18 mouse cellular contexts compared by ENCODE assay signal in genomic region chr12:49739960-49740740, GRCm38 (mm10).
A peak's percentile ranks its signal among the peaks of the same experiment; 100 is the strongest.
DNase-seq lines count a peak whose midpoint lies in the region; ATAC-seq and TF ChIP-seq lines count a peak whose summit lies in the region.
"Had no signal": no experiment of that assay in that cellular context is flagged by ENCODE, and none has a peak within 500 bp of the region (broad histone marks: within the 10 kb centered on the region; RNA-seq: fewer than 3 reads in every experiment).

No protein-coding gene starts in this region.

- peaks cover 8% of the 10 kb centered on the region; the same call in 1 of the 2 replicates for H3K4me1 ChIP-seq in forebrain, embryonic 15.5 days
- no peaks in the 10 kb centered on the region for H3K4me1 ChIP-seq in midbrain, embryonic 10.5 days
- no peaks in the 10 kb centered on the region for H3K4me1 ChIP-seq in hindbrain, postnatal 0 days (ENCODE audit: insufficient read depth, low read length)
- no peaks in the 10 kb centered on the region for H3K4me1 ChIP-seq in hindbrain, embryonic 16.5 days (ENCODE audit: control insufficient read depth, insufficient read depth, low read depth, low read length)
- H3K4me1 ChIP-seq: embryonic facial prominence, embryonic 12.5 days had no signal

- H3K9ac ChIP-seq in forebrain, embryonic 15.5 days (replicated peaks) = no peak overlapping the region
- no peak overlapping the region for H3K9ac ChIP-seq in hindbrain, postnatal 0 days (replicated peaks; ENCODE audit: low read length)
- H3K9ac ChIP-seq in hindbrain, embryonic 16.5 days (ENCODE audit: low read depth, low read length) = no peak overlapping the region
- H3K9ac ChIP-seq: embryonic facial prominence, embryonic 12.5 days had no signal

- no peaks in the 10 kb centered on the region for H3K9me3 ChIP-seq in forebrain, embryonic 15.5 days
- H3K9me3 ChIP-seq in midbrain, embryonic 10.5 days (replicated peaks) = no peaks in the 10 kb centered on the region
- H3K9me3 ChIP-seq in hindbrain, postnatal 0 days (ENCODE audit: low read length) = no peaks in the 10 kb centered on the region
- H3K9me3 ChIP-seq in hindbrain, embryonic 16.5 days (ENCODE audit: control insufficient read depth, low read length) = no peaks in the 10 kb centered on the region
- H3K9me3 ChIP-seq: embryonic facial prominence, embryonic 12.5 days had no signal

- TF ChIP-seq CTCF in hindbrain, postnatal 0 days (IDR thresholded peaks at IDR 0.05; ENCODE audit: low read depth) = no peak

- H3K4me2 ChIP-seq in forebrain, embryonic 15.5 days (replicated peaks) = peak overlapping the region; percentile 27
- H3K4me2 ChIP-seq in hindbrain, postnatal 0 days (ENCODE audit: low read depth, low read length) = no peak overlapping the region
- H3K4me2 ChIP-seq in hindbrain, embryonic 16.5 days (ENCODE audit: low read length) = no peak overlapping the region
- H3K4me2 ChIP-seq: embryonic facial prominence, embryonic 12.5 days had no signal

- no peaks in the 10 kb centered on the region for H3K36me3 ChIP-seq in forebrain, embryonic 15.5 days
- H3K36me3 ChIP-seq in midbrain, embryonic 10.5 days = no peaks in the 10 kb centered on the region
- H3K36me3 ChIP-seq in hindbrain, postnatal 0 days (ENCODE audit: insufficient read depth, low read length) = no peaks in the 10 kb centered on the region
- H3K36me3 ChIP-seq in hindbrain, embryonic 16.5 days (ENCODE audit: control insufficient read depth, insufficient read depth, low read length) = no peaks in the 10 kb centered on the region
- H3K36me3 ChIP-seq: embryonic facial prominence, embryonic 12.5 days had no signal

- H3K4me3 ChIP-seq in forebrain, embryonic 15.5 days = no peak overlapping the region
- no peak overlapping the region for H3K4me3 ChIP-seq in midbrain, embryonic 10.5 days
- H3K4me3 ChIP-seq in hindbrain, postnatal 0 days (ENCODE audit: low read length) = no peak overlapping the region
- H3K4me3 ChIP-seq in hindbrain, embryonic 16.5 days (ENCODE audit: low read length) = no peak overlapping the region
- H3K4me3 ChIP-seq: embryonic facial prominence, embryonic 12.5 days; heart, adult 2 months; myocyte had no signal

- peak overlapping the region; percentile 77 for H3K27ac ChIP-seq in forebrain, embryonic 15.5 days (replicated peaks)
- no peak overlapping the region for H3K27ac ChIP-seq in midbrain, embryonic 10.5 days (replicated peaks)
- H3K27ac ChIP-seq in hindbrain, postnatal 0 days = no peak overlapping the region
- H3K27ac ChIP-seq in hindbrain, embryonic 16.5 days (ENCODE audit: low read depth, low read length) = no peak overlapping the region
- H3K27ac ChIP-seq: embryonic facial prominence, embryonic 12.5 days; heart, adult 2 months had no signal

- ATAC-seq in forebrain, embryonic 15.5 days (replicated peaks) = peak; percentile 76
- ATAC-seq in hindbrain, postnatal 0 days = no peak
- ATAC-seq in hindbrain, embryonic 16.5 days = no peak
- ATAC-seq: intestine, embryonic 16.5 days had no signal

- 63% methylated on average over 12 of the region's 12 CpGs for WGBS in forebrain, embryonic 15.5 days
- WGBS in midbrain, embryonic 10.5 days = 87% methylated on average over 12 of the region's 12 CpGs
- 80% methylated on average over 12 of the region's 12 CpGs for WGBS in hindbrain, postnatal 0 days
- WGBS in hindbrain, embryonic 16.5 days = 79% methylated on average over 12 of the region's 12 CpGs

- DNase-seq in cerebellum, postnatal 14 days = peak; percentile 28 to 57
- DNase-seq in cerebellum, adult 9-10 months = no peak
- peak; percentile 53 for DNase-seq in layer of hippocampus, adult 9-10 months (ENCODE audit: low spot score)
- DNase-seq in right cerebral cortex, postnatal 10 days (ENCODE audit: low spot score in 2 of 2) = peak; percentile 50 to 53
- no peak for DNase-seq in midbrain, embryonic 10.5 days (ENCODE audit: low spot score)
- DNase-seq in hindbrain, postnatal 0 days (ENCODE audit: low spot score) = no peak
- DNase-seq: adrenal gland, postnatal 36 days; cerebellum, adult 18-20 months; heart, adult 2 months; heart, postnatal 4 days; kidney, postnatal 14 days; liver; spleen, adult 18-20 months had no signal

- no peaks in the 10 kb centered on the region for H3K27me3 ChIP-seq in forebrain, embryonic 15.5 days
- H3K27me3 ChIP-seq in midbrain, embryonic 10.5 days (ENCODE audit: low read depth, poor library complexity, severe bottlenecking) = no peaks in the 10 kb centered on the region
- no peaks in the 10 kb centered on the region for H3K27me3 ChIP-seq in hindbrain, postnatal 0 days (ENCODE audit: insufficient read depth, low read length)
- no peaks in the 10 kb centered on the region for H3K27me3 ChIP-seq in hindbrain, embryonic 16.5 days (replicated peaks; ENCODE audit: control insufficient read depth, insufficient read depth, low read length)
- H3K27me3 ChIP-seq: embryonic facial prominence, embryonic 12.5 days had no signal

Comparison
In these comparisons a context has a peak if more than half of its experiments do, and no peak if none do; other contexts are left out.
1. DNase-seq: peak in cerebellum, postnatal 14 days (2 of 2), layer of hippocampus, adult 9-10 months (single experiment) and right cerebral cortex, postnatal 10 days (2 of 2); none in cerebellum, adult 9-10 months (single experiment), midbrain, embryonic 10.5 days (single experiment) and hindbrain, postnatal 0 days (single experiment).